Mouse (Mus musculus) frontal cortex, adult 2 months (tissue): ENCODE measurements around the gene Hspa12a. TPM values are rescaled to one million over a fixed set of nuclear protein-coding genes. Genes with fewer than 3 reads are reported as not detected.
A peak's percentile ranks its signal among the peaks of the same experiment; 100 is the strongest.

ENCODE experiments used
- DNase-seq, 2 experiments: peaks; one replicate each; pipeline ENCODE4 v3.0.0; 2022; ENCODE audit warnings: low spot score in 1 of 2; ENCODE audit errors: extremely low spot score in 1 of 2
- polyA plus RNA-seq: library from polyadenylated mRNA; depleted of rRNA; stranded (reverse); fragments of >200 nt; gene quantifications from 2 replicates; pipeline ENCODE4 v1.2.3, GENCODE M21; 2012; rRNA removed

Hspa12a gene
- 75.3 and 82.8 TPM in 2 replicates for polyA plus RNA-seq

DNA sequence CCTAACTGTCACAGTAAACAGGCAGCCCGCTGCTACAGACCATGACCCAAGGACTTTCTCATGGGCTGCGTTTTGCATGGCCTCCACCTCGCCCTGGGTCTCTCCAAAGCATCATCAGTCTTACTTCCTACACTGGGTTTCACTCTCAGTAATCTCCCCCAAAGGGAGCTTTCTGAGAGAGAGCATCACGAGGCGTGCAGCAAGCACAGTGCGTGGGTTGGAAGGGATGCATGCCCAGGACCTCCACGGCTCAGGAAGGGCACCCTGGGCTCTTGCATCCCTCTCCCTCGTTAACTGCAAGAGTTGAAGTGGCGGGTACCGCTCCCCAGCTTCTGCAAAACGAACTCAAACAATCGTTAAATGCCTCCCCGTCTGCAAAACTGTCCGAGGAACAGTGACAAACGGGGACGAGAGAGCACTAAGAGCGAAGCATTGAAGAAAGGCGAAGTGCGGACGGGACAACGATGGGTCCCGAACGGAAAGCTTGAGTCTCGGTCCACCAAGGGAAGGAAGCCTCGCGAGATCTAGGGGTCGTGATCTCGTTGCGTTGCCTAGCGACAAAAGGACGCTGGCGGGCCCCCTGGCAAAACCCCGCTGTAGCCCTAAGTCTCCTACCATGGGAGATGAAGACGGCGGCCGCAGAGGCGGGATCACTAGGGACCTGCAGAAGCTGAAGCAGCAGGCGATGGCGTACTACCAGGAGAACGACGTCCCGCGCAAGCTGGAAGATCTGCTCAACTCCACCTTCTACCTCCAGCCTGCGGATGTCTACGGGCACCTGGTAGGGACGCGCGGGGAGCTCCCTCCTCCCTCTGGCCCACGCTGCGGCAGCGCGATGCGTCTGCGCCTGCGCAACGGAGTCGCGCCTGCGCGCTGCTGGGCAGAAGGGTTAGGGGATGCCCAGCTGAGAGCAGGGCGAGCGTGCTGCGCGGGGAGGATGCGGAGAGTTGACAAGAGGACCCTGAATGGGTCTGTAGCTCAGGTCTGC, at the start of gene Hspa12a, which contains the start of gene Eno4:
TSS of gene Hspa12a (minus strand) at position 814 of the 988 bp plus-strand sequence.
TSS of gene Eno4 (plus strand) at position 585 of the 988 bp plus-strand sequence.
- peak; percentile 90 to 95 for DNase-seq

DNA sequence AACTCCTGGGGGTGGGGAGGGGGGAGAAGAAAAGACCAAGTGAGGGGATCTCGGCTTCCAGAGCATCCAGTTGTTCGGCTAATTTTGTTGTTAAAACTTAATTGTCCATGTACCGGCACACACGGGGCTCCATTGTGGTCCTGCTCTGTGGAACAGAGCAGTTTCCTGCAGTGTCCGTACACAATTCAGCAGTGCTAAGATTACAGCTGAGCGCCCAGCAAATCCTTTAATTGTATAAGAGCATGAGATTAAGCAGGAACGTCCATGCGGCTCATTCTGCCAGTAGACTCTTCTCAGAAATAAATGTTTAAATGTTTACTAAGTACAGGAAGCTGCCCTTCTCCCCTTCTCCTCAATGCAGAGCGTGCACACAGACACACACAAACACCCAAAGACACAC, 38.1 kb upstream of the Hspa12a start:
- DNase-seq, result no peak

DNA sequence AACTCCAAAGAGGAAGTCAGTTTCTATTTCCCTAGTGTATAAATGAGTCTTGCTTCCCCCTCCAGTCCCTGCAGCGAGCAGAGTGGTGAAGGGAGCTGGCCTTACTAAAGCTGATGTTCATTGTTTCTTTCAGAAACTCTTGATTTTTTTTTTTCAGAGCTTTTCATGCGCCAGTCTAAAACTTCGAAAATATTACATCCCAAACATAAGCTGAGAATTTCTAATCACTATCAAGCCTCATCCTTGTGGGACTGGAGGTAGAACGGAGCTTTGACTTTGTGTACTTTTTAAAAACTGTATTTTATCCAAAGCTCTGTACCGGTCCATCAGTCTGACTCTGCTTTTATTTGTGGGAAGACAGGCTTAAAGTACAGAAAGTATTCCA, 36.6 kb upstream of the Hspa12a start:
- no peak for DNase-seq

DNA sequence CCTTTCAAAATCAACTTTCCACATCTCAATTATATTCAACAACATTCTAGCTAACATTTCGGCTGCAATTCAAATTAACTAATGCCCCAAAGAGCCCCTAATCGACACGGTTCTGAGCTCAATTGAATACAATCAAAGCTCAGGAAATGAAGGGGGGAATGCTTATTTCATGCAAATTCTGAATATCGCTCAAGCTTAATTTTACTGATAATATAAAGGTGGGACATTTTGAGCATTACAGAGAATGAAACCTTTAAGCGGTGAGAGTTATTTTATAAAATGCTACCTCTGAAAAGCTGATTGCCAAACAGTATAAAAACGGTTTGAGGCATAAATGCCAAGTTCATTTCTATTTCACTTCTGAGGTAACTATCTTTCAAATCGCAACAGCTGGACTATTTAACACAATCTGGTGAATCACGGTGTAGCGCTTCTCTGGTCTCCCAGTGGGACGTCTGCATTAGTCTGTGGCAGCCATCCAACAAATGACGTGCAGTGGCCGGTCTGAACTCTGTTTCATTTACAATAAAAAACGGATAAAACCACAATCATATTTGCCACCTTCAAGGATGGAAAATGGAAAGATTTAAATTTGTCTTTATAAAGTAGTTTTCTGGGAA, 36.1 kb upstream of the Hspa12a start:
- peak in 1 of 2 experiments; percentile 49 for DNase-seq

DNA sequence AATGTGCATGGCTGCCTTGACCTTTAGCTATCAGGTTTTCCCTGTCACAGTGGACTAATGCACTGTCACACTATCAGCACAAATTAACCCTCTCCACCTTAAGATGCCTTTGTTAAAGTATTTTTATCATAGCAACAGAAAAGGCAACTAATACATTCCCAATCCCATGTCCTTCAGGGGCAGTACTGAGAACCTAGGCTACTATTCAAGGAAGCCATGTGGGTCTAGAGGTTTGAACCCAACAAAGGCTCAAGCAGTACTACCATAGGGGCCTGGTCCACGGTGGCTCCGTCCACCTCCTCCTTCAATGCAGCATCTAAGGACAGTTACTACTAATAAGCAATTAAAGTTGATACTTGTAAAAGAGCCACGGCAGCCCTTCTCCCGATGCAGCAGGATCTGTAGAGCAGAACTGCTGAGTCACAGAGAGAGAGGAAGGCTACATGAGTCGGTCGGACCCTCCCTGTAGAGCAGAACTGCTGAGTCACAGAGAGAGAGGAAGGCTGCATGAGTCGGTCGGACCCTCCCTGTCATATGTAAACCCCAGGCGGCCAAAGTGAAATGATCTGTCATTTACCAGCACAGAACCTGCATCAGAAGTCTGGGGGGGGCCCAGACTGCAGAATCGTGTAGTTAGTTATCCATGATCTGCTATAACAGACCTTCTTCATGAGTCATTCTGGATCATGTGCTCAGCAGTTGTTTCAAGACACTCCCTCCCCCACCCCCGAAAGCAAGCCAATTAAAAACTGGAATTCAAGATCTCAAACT, 35.1 kb upstream of the Hspa12a start:
- peak; percentile 8 to 55 for DNase-seq

DNA sequence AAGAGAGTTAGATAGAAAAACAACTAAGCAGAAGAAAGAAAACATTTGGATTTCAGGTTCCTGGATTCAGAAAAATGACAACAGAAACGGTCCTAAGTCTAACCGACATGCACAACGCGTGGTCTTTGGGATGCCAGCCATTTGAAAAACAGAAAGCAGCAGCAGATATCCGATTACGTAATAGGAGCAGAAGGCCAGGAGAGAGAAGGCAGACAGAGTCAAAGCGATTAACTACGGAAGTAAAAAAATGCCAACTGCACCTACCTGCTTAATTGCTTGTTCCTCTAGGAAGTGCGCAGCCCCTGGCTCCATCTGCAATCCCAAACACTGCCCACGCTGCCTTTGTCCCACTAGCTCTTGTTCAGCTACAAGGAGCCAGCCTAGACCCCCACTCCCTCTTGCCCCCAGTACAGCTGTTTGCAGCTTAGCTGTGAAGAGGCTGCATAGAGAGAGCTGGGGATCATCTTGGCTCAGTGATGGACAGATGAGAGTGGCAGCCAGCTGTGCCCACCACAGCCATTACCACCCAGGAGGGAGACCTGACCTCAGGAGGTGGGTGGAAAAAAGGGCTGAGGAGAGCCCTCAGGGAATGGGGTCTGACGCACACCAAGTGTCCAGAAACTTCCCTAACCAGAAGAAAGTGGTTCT, 31.9 kb upstream of the Hspa12a start:
- no peak for DNase-seq

DNA sequence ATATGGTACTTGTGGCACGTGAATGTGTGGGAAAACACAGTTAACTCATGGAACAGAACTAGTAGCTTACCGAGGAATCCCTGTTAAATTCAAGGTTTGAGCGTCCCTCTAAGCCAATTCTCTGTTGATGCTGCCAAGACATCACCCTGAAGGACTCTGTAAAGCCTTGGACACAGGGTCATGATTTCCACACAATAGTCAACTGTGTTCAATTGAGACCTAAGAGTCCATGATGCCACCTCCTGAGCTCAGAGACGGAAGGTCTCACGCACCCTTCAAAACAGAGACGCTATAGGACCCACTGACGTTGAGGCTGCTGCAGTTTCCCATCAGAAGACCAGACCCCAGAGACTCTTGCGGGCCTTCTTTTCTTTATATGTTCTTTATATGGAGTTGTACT, 30.7 kb upstream of the Hspa12a start:
- no peak for DNase-seq

DNA sequence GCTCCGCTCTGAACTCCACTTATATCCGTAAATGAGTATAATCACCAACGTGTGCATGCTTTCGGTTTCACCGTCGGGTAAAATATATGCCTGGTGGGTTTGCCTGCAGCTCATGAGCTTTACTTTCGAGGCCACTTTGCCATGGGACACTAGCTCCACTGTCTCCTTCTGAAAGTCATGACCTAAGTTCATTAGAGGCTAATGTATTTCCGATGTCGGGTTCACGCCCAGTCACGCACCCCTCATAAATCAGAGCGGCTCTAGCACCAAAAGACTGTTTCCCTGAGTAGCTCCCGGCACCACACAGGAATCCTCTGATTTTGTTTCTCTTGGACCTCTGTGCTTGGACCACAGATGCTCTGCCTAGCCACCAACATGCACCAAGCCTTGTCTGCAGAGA, 27.4 kb upstream of the Hspa12a start:
- no peak for DNase-seq

DNA sequence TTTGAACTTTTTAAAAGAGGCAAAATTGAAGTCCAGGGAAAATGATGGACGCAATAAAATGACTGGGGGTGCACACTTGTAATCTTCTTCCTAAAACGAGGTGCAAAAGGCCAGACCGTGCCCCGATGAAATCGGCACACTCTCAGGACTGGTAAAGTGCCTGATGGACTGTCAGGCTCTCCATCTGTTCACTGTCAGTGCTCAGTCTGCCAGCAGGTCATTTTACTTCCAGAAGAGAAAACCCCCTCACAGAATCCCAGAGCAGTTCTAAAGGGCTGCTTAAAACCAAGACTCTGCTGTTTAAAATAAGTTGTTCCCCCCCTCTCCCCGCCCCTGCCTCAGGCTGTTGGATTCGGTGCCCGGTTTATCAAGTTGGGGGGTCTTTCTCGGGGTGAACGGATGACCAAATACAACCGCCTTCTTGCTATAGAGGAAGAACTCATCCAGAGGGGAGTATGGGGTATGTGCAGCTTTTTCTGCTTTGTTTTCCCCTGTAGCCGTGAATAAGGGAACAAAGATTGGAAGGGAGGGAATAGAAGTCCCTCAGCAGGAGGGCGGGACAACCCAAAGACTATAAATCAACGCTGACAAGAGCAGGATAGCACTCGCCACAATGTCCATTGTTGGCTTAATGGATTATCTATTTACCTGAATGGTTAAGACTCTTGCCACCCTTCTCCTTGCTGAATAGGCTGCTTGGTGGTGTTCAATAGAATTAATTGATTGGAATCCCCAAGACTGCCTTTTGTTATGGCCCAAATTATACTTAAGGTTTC, 25.5 kb upstream of the Hspa12a start:
- no peak for DNase-seq

DNA sequence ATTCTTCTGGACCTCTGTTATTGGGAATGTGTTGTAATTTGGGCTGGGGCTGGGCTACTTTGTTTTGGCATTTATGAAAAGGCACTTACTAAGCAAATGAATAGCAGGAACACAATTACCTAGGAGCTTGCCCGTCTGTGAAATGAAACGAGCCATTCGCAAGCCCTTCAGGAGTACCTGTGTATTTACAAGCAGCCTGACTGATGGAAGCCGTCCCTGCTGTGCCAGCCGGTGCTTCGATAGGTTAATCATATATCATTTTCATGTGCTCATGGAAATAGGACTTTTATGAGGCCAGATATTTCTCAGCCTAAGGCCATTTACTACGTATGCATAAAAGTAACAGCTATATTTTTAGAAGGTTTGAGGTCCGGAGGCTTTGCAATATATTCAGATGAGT, 19.6 kb upstream of the Hspa12a start:
- DNase-seq, result no peak

DNA sequence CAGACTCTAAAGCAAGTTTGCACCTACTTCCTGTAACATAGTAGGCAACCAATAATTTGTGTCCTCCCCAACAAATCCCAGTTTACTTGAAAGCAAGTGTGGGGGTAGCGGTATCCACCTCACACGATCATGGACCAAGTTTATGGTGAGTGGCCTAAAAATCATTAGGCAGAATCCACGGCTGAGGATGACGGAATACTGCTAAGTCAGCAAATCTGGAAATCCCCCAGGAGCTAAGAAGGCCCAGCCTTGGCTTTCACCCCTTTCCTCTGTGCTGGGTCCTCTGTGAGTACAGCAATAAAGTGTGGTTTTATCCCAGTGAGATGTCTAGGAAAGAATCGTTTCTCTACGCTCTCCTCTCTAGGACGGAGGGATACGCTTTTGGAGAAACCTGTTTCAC, 11.3 kb upstream of the Hspa12a start:
- DNase-seq, result no peak

DNA sequence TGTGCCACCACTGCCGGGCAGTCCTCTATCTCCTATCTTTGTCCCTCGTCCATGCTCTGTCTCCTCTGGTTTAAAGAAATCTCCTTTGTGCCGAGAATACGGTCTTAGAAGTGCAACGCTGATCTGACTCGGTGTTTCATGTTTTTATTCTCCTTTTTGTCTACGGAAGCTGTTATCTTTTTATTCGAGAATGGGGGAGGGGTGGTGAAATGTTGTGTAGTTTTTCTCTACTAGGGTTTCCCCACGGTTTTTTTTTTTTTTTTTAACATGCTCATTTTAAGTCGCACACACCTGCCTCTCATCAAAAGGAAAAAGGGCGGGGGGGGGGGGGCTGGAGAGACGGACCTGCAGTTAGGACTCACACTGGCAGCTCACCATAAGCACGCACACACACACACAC, 8.8 kb upstream of the Hspa12a start:
- DNase-seq, result no peak

DNA sequence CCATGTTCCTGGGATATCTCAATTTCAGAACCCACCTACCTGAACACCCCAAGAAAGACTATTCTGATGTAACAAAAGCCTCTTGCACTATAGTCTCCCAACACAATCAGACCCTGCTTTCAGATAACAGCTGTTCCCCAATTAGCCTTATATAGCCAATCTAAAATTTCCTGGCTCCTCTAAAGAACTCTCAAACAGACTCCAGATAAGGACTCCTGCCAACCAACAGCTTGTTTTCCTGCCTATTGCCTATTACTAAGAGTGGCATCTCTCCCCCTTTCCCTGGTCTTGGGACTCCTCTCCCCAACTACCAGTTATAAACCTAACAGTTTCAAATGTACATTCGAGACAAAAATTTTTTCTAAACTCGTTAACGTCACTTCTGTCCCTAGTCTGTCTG, 8.1 kb upstream of the Hspa12a start:
- DNase-seq, result no peak

DNA sequence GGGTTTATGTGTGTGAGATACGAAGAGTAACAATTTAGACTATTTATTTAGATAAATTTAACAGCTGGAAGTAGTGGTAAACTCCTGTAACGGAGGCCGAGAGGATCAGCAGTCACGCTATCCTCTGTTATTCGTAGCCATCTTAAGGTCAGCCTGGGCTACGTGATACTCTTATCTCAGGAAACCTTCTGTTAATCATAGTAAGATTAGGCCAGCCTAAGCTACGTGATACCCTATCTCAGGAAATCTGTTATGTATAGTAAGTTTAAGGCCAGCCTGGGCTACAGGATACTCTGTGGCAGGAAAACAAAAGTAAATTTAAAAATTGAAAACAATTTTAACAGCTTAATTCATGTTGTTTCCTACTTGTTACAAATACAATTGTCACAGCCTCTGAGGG, 2.5 kb upstream of the Hspa12a start:
- no peak for DNase-seq

DNA sequence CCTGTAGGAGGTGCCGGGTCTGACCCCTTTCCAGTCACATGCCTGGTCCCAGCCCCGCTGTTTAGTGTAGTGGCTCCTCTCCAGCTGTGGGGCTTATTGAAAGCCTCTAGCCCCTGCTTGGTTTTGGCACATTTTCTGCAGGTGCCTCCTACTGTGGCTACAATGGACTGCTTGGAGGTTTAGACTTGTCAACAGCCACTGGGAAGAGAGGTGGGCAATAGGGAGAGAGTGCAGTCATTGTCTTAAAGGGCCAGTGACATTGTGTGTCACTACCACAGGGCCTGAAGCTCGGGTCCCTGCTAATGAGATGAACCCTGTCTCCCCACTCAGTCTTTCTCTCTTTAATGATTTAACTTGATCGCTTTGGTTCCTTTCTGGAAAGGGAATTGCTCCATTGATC, 10.4 kb downstream of the Hspa12a start:
- no peak for DNase-seq

DNA sequence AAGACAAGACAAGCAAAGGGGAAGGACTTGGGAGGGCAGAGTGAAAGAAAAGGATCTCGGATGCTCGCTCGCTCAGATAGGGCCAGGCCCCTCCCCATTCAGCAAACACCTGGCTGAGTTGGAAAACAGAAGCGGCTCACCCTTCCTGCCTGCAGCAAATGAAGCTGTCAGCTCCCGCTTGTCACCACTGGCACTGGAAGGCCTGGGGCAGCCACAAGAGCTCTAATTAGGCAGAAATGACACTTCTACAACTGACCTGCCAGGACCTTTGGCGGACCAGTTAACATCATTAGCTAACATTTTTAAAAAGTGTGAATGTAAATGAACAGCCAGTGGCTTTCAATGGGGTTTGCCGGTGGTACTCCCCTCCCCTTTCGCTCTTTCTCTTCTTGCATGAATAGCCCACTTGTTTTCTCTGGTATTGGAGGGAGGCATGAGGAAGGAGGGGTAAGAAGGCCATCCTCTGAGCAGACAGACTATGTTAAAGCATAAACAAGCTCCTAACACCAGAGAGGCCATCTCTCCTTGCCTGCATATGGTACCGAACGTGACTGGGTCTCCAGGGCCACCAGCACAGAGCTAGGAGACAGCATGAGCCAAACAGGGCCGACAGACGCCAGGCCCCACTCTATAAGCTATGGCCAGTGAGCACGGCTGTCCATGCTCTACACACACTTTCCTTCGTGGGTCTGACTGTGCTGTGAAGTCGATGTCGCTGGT, 12.2 kb downstream of the Hspa12a start:
- DNase-seq, result no peak

DNA sequence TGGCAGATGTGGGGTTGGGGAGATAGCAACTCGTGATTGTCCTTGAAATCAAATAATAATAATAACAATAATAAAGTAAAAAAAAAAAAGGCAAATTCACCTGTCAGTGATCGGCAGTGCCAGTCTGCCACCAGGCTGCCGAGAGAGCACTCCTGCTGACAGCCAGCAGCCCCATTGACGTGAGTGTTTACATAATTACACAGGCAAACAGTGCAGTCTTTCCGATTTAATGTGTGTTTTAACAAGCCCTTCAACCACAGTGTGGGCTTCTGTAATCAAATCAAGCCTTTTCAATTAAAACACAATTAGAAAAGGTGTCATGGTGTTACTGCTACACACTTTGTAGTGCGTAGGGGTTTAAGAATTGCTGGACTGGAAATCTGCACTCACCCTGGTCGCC, 24.3 kb downstream of the Hspa12a start:
- no peak for DNase-seq

DNA sequence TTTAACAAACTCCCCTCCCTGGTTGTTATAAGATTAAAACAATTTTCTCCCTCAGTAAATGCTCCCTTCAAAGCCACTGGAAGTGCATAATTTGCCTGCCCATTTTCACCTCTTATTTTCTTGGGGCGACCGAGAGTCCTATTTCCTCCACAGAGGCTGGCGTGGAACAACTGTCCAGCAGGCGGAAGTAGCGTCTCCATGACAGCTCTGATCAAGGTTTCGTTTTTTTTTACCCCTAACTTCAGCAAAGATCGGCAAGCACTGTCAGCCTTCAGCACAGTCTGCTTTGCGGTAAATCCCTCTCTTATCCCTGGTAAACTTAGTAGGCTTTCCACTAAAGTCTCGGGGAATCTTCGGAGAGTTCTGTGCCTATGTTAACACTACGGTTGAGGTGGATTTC, 24.9 kb downstream of the Hspa12a start:
- DNase-seq, result no peak

DNA sequence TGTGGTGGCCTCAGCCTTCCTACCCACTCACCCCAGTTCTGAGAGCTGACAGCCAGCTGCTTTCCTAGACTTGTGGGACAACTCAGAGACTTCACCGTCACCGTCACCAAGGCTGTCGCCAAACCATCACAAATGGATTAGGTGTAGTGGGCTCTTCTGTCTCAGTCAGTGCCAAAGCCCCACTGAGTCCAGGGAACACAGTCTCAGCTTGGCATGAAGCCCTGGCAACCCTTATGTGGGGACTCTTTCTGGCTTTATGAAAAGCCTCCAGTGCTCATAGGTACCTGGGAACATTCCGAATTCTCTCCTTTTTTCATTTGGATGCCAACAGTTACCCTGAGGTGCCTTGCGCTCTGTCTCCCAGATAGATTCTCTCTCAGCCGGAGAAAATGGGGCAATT, 30.2 kb downstream of the Hspa12a start:
- DNase-seq, result no peak
